Mouse (Mus musculus) heart, postnatal 0 days (tissue): ENCODE data around the gene Phyhd1.

ENCODE experiments used
- CTCF ChIP-seq: IDR thresholded peaks from 2 replicates; pipeline ENCODE4 v1.5.1; 2016; ENCODE audit warnings: antibody characterized with exemption, control low read depth, low read depth
- EP300 ChIP-seq: IDR thresholded peaks from 2 replicates; pipeline ENCODE4 v1.6.1; 2016; ENCODE audit warnings: antibody characterized with exemption, low read depth

- TF ChIP-seq CTCF (no peak), EP300 (no peak)
Measured at GRCm38 (mm10) chr2:30216293-30216692, 49.7 kb upstream of the Phyhd1 start.
